Mouse (Mus musculus): ENCODE measurements around the gene Inca1. TPM values are rescaled to one million over a fixed set of nuclear protein-coding genes. Genes with fewer than 3 reads are reported as not detected.

Gene Inca1
- total RNA-seq, 2 experiments from 2014 or later, result 1.8 to 2.2 TPM

Small RNA genes within 50 kb of the gene (microRNA-seq; reads per million reads assigned to microRNA genes)
- gene Mir6925, result 0 to 0.25 reads per million in 2 experiments

Other genes starting within 250 kb of the Inca1 start
- gene Med11, start 248.2 kb downstream of the Inca1 start, total RNA-seq (2021), result 10 to 100 TPM; 13.9 to 15.4 TPM
- 1 to 10 TPM in 1 of 2 experiments, under 1 TPM in 1; 0.23 to 1.4 TPM for gene Zmynd15, start 240.7 kb downstream of the Inca1 start, total RNA-seq (2021)
- gene Cxcl16, start 240.2 kb downstream of the Inca1 start, total RNA-seq (2021), result 1 to 10 TPM in 1 of 2 experiments, under 1 TPM in 1; 0.42 to 1.4 TPM
- gene Tm4sf5, start 194.9 kb downstream of the Inca1 start, total RNA-seq (2021), result under 1 TPM in 1 of 2 experiments, not detected in 1; 0.37 TPM
- not detected for gene Vmo1, start 185.5 kb downstream of the Inca1 start, total RNA-seq (2021)
- not detected for gene Gltpd2, start 181.0 kb downstream of the Inca1 start, total RNA-seq (2021)
- 100 to 1,000 TPM; 184 to 189 TPM for gene Psmb6, start 174.8 kb downstream of the Inca1 start, total RNA-seq (2021)
- gene Gm40193, start 167.2 kb downstream of the Inca1 start, total RNA-seq (2021), result not detected
- gene Pld2, start 160.1 kb downstream of the Inca1 start, total RNA-seq (2021), result 10 to 100 TPM; 13.3 to 15.8 TPM
- 100 to 1,000 TPM; 396 to 435 TPM for gene Mink1, start 137.3 kb downstream of the Inca1 start, total RNA-seq (2021)
- gene 4930544D05Rik, start 84.3 kb downstream of the Inca1 start, total RNA-seq (2021), result under 1 TPM in 1 of 2 experiments, not detected in 1; 0.65 TPM
- gene Chrne, start 80.9 kb downstream of the Inca1 start, total RNA-seq (2021), result under 1 TPM in 1 of 2 experiments, not detected in 1; 0.63 TPM
- not detected for gene Gp1ba, start 61.0 kb downstream of the Inca1 start, total RNA-seq (2021)
- gene Rnf167, start 52.9 kb downstream of the Inca1 start, total RNA-seq (2021), result 10 to 100 TPM; 86.4 to 90.1 TPM
- 100 to 1,000 TPM; 120 to 124 TPM for gene Slc25a11, start 52.7 kb downstream of the Inca1 start, total RNA-seq (2021)
- 100 to 1,000 TPM; 224 to 231 TPM for gene Pfn1, start 45.5 kb downstream of the Inca1 start, total RNA-seq (2021)
- gene Eno3, start 43.0 kb downstream of the Inca1 start, total RNA-seq (2021), result 1 to 10 TPM; 7.3 to 8.8 TPM
- gene Spag7, start 30.7 kb downstream of the Inca1 start, total RNA-seq (2021), result 10 to 100 TPM; 47.5 to 52.8 TPM
- gene Camta2, start 12.1 kb downstream of the Inca1 start, total RNA-seq (2021), result 100 to 1,000 TPM; 217 to 224 TPM
- 10 to 100 TPM; 54.8 to 57.7 TPM for gene Kif1c, start 393 bp upstream of the Inca1 start, total RNA-seq (2021)
- 10 to 100 TPM; 17.2 to 17.9 TPM for gene Zfp3, start 64.1 kb upstream of the Inca1 start, total RNA-seq (2021)
- gene Scimp, start 112.4 kb upstream of the Inca1 start, total RNA-seq (2021), result not detected
- gene Rabep1, start 144.6 kb upstream of the Inca1 start, total RNA-seq (2021), result 100 to 1,000 TPM; 140 TPM